ENCODE assay signal across 16 mouse cellular contexts in genomic region chr10:19361539-19362293, GRCm38 (mm10). TPM values are rescaled to one million over a fixed set of nuclear protein-coding genes. Genes with fewer than 3 reads are reported as not detected.
DNase-seq lines count a peak whose midpoint lies in the region; ATAC-seq and TF ChIP-seq lines count a peak whose summit lies in the region.
"Had no signal": no experiment of that assay in that cellular context is flagged by ENCODE, and none has a peak within 500 bp of the region (broad histone marks: within the 10 kb centered on the region; RNA-seq: fewer than 3 reads in every experiment).

No protein-coding gene starts in this region.

- H3K4me3 ChIP-seq in intestine, embryonic 16.5 days (ENCODE audit: low read length) = 0 out of 2 replicates have a peak overlapping the region, but pooled peaks have one; percentile 1
- no peak overlapping the region for H3K4me3 ChIP-seq in intestine, embryonic 15.5 days (replicated peaks)
- H3K4me3 ChIP-seq in intestine, postnatal 0 days (ENCODE audit: low read depth, low read length) = peak overlapping the region; percentile 31
- H3K4me3 ChIP-seq: liver, embryonic 13.5 days had no signal

- no peaks in the 10 kb centered on the region for H3K9me3 ChIP-seq in intestine, embryonic 16.5 days (ENCODE audit: control insufficient read depth, low read length)
- H3K9me3 ChIP-seq in intestine, embryonic 15.5 days = no peaks in the 10 kb centered on the region
- H3K9me3 ChIP-seq in intestine, postnatal 0 days (ENCODE audit: control insufficient read depth) = no peaks in the 10 kb centered on the region
- H3K9me3 ChIP-seq: liver, embryonic 13.5 days had no signal

- 4% methylated on average over 23 of the region's 23 CpGs for WGBS in intestine, embryonic 16.5 days
- WGBS in intestine, embryonic 15.5 days = 3% methylated on average over 23 of the region's 23 CpGs
- WGBS in intestine, postnatal 0 days = 6% methylated on average over 23 of the region's 23 CpGs

- no peak overlapping the region for H3K4me2 ChIP-seq in intestine, embryonic 16.5 days (ENCODE audit: low read depth, low read length)
- H3K4me2 ChIP-seq in intestine, embryonic 15.5 days (replicated peaks) = no peak overlapping the region
- peak overlapping the region; percentile 54; the same call in 1 of the 2 replicates for H3K4me2 ChIP-seq in intestine, postnatal 0 days (replicated peaks; ENCODE audit: low read depth)
- H3K4me2 ChIP-seq: liver, embryonic 13.5 days had no signal

- no peaks in the 10 kb centered on the region for H3K36me3 ChIP-seq in intestine, embryonic 16.5 days (ENCODE audit: control insufficient read depth, insufficient read depth, low read length)
- no peaks in the 10 kb centered on the region for H3K36me3 ChIP-seq in intestine, embryonic 15.5 days
- no peaks in the 10 kb centered on the region for H3K36me3 ChIP-seq in intestine, postnatal 0 days (ENCODE audit: control insufficient read depth, insufficient read depth)
- H3K36me3 ChIP-seq: liver, embryonic 13.5 days had no signal

- H3K9ac ChIP-seq in intestine, embryonic 16.5 days (ENCODE audit: low read depth, low read length) = no peak overlapping the region
- H3K9ac ChIP-seq in intestine, embryonic 15.5 days = no peak overlapping the region
- no peak overlapping the region for H3K9ac ChIP-seq in intestine, postnatal 0 days (ENCODE audit: low read depth, low read length)
- H3K9ac ChIP-seq: liver, embryonic 13.5 days had no signal

- peaks cover 5% of the 10 kb centered on the region; the same call in 1 of the 2 replicates for H3K4me1 ChIP-seq in intestine, embryonic 16.5 days (ENCODE audit: control insufficient read depth, insufficient read depth, low read length)
- peaks cover 13% of the 10 kb centered on the region; the same call in 1 of the 2 replicates for H3K4me1 ChIP-seq in intestine, embryonic 15.5 days (replicated peaks)
- H3K4me1 ChIP-seq in intestine, postnatal 0 days (replicated peaks; ENCODE audit: control insufficient read depth, insufficient read depth, low read length) = no peaks in the 10 kb centered on the region
- H3K4me1 ChIP-seq: liver, embryonic 13.5 days had no signal

- peak; percentile 49 for DNase-seq in embryo, embryonic 9.5 days (ENCODE audit: extremely low spot score)
- no peak for DNase-seq in embryo, embryonic 11 days
- peak; percentile 16 for DNase-seq in ES-CJ7 (ENCODE audit: low read depth, low spot score)
- no peak for DNase-seq in gastrocnemius, postnatal 4 days (ENCODE audit: low spot score in 2 of 2)
- DNase-seq: cerebellum, postnatal 36 days; kidney, adult 2 months; layer of hippocampus, postnatal 36 days; liver, embryonic 13.5 days; spleen, adult 18-20 months had no signal

- H3K27me3 ChIP-seq in intestine, embryonic 16.5 days (replicated peaks; ENCODE audit: control insufficient read depth, insufficient read depth, low read length) = peaks cover 71% of the 10 kb centered on the region
- peaks cover 65% of the 10 kb centered on the region for H3K27me3 ChIP-seq in intestine, embryonic 15.5 days (replicated peaks)
- H3K27me3 ChIP-seq in intestine, postnatal 0 days (replicated peaks; ENCODE audit: control insufficient read depth, insufficient read depth, low read length) = peaks cover 81% of the 10 kb centered on the region

- TF ChIP-seq CTCF in intestine, postnatal 0 days (IDR thresholded peaks at IDR 0.05; ENCODE audit: low read depth) = no peak

- ATAC-seq in intestine, embryonic 16.5 days = no peak
- no peak for ATAC-seq in intestine, embryonic 15.5 days
- ATAC-seq in intestine, postnatal 0 days = no peak
- no peak for ATAC-seq in erythroblast, adult 5-6 weeks (replicated peaks; ENCODE audit: low FRiP score, poor library complexity, severe bottlenecking)

- H3K27ac ChIP-seq in intestine, embryonic 16.5 days (ENCODE audit: low read length) = no peak overlapping the region
- no peak overlapping the region for H3K27ac ChIP-seq in intestine, embryonic 15.5 days
- no peak overlapping the region for H3K27ac ChIP-seq in intestine, postnatal 0 days (ENCODE audit: low read depth, low read length)
- H3K27ac ChIP-seq: liver, embryonic 13.5 days had no signal

RNA-seq across cellular contexts. Expression of gene Olig3, which starts 5.4 kb away (rescaled TPM):
- not detected in 2 replicates for polyA plus RNA-seq in intestine, embryonic 16.5 days (2015; fragmentation: Nextera tagmentation; extraction: Ambion mirVana)
- not detected in 2 replicates for polyA plus RNA-seq in intestine, embryonic 15.5 days (2015; fragmentation: Nextera tagmentation; extraction: Ambion mirVana)
- polyA plus RNA-seq in intestine, postnatal 0 days (2015; fragmentation: Nextera tagmentation; extraction: Ambion mirVana) = not detected in 2 replicates
- total RNA-seq in gastrocnemius, postnatal 4 days (2021) = not detected
- total RNA-seq in erythroblast, adult 5-6 weeks (2015; ENCODE audit: low replicate concordance) = not detected in 2 replicates
- total RNA-seq in erythroblast, adult 5-6 weeks (2017; ENCODE audit: low replicate concordance) = not detected in 2 replicates
- total RNA-seq: adrenal gland, adult 18-20 months; layer of hippocampus, postnatal 36 days; megakaryocyte progenitor cell, adult 5-6 weeks had no signal
- polyA plus RNA-seq: gonadal fat pad, adult 2 months; kidney, adult 2 months; liver, embryonic 13.5 days had no signal

Comparison
In these comparisons a context has a peak if more than half of its experiments do, and no peak if none do; other contexts are left out.
1. DNase-seq: peak in embryo, embryonic 9.5 days (single experiment) and ES-CJ7 (single experiment); none in embryo, embryonic 11 days (single experiment) and gastrocnemius, postnatal 4 days (0 of 2).